Mouse (Mus musculus) mature B cell (primary cell): Measurements from ENCODE around the gene Nlrp4a.
"Not testable (repeated sequence)": the region's sequence is repeated elsewhere in the genome, so short reads cannot be mapped to it uniquely, and the experiment has no call there.

Experiments
- in situ Hi-C: fragments of 300-500 bp; cut with MboI; formaldehyde crosslinking; loops from 2 replicates; pipeline ENCODE4 v1.14.3; 2019

The Nlrp4a gene

GRCm38 (mm10) chr7:26434813-26435212 is at the start of gene Nlrp4a:
TSS of gene Nlrp4a (plus strand) at chr7:26435113.
- in situ Hi-C loops, result no loop called here

- in situ Hi-C loops, result not testable (repeated sequence)
Measured at GRCm38 (mm10) chr7:26386691-26387090, 48.2 kb upstream of the Nlrp4a start.

- in situ Hi-C loops, result not testable (repeated sequence)
Measured at GRCm38 (mm10) chr7:26391137-26391536, 43.8 kb upstream of the Nlrp4a start.

- in situ Hi-C loops, result not testable (repeated sequence)
Measured at GRCm38 (mm10) chr7:26391811-26392210, 43.1 kb upstream of the Nlrp4a start.

- in situ Hi-C loops, result not testable (repeated sequence)
Measured at GRCm38 (mm10) chr7:26403600-26403999, 31.3 kb upstream of the Nlrp4a start, which contains the start of gene Nlrp9c. TSS of gene Nlrp9c (minus strand) at chr7:26403700.

GRCm38 (mm10) chr7:26476690-26477089 is 41.8 kb downstream of the Nlrp4a start:
- in situ Hi-C loops, result no loop called here

GRCm38 (mm10) chr7:26489514-26489913 is 54.6 kb downstream of the Nlrp4a start:
- in situ Hi-C loops, result not testable (repeated sequence)
